Mouse (Mus musculus) liver, embryonic 12.5 days (tissue): ENCODE data around the gene Rgs10. TPM values are rescaled to one million over a fixed set of nuclear protein-coding genes. Genes with fewer than 3 reads are reported as not detected.

Source experiments
- ATAC-seq: fragments of 200-750 bp; cut with Nextera tagmentation; 2 replicates; pipeline ENCODE4 v1.8.0; 2017; ENCODE audit warnings: moderate number of reproducible peaks, mild to moderate bottlenecking, moderate library complexity
- H3K27ac ChIP-seq: fragments of 300-500 bp; sonication (generic); 2 replicates; pipeline ENCODE4 v1.5.1; 2016; ENCODE audit warnings: mild to moderate bottlenecking
- H3K27me3 ChIP-seq: fragments of 300-500 bp; sonication (generic); replicated peaks from 2 replicates; pipeline ENCODE4 v1.6.1; 2016; ENCODE audit warnings: mild to moderate bottlenecking, moderate library complexity
- H3K36me3 ChIP-seq: fragments of 300-500 bp; sonication (generic); 2 replicates; pipeline ENCODE4 v1.6.1; 2016; ENCODE audit warnings: mild to moderate bottlenecking, moderate library complexity
- H3K4me1 ChIP-seq: fragments of 300-500 bp; sonication (generic); 2 replicates; pipeline ENCODE4 v1.6.1; 2016
- H3K4me2 ChIP-seq: fragments of 300-500 bp; sonication (generic); 2 replicates; pipeline ENCODE4 v1.6.1; 2016; ENCODE audit warnings: mild to moderate bottlenecking, moderate library complexity
- H3K4me3 ChIP-seq: fragments of 300-500 bp; sonication (generic); 2 replicates; pipeline ENCODE4 v1.5.1; 2016; ENCODE audit warnings: mild to moderate bottlenecking, moderate library complexity
- H3K9ac ChIP-seq: fragments of 300-500 bp; sonication (generic); 2 replicates; pipeline ENCODE4 v1.6.1; 2016; ENCODE audit warnings: mild to moderate bottlenecking, moderate library complexity
- H3K9me3 ChIP-seq: fragments of 300-500 bp; sonication (generic); replicated peaks from 2 replicates; pipeline ENCODE4 v1.6.1; 2016; ENCODE audit warnings: mild to moderate bottlenecking, moderate library complexity
- WGBS: fragments of 180-500 bp; shearing (Covaris S2); methylation state at CpG from one replicate; pipeline ENCODE4 v1.1.7; 2016; ENCODE audit not compliant: insufficient replicate concordance; 5-methylcytosine and 5-hydroxymethylcytosine counted together
- polyA plus RNA-seq: library from polyadenylated mRNA; unstranded; fragments of >200 nt; fragmentation: Nextera tagmentation; extraction: Ambion mirVana; gene quantifications from 2 replicates; pipeline ENCODE4 v1.2.1, GENCODE M21; 2016

Rgs10 gene
- polyA plus RNA-seq, 1 experiment from 2014 or later = 57.7 TPM

- no peak overlapping the region for H3K4me2 ChIP-seq
- H3K4me1 ChIP-seq = peaks cover 45% of the 10 kb centered on the region
- H3K36me3 ChIP-seq = peaks cover 23% of the 10 kb centered on the region
- no peak for ATAC-seq
- WGBS = 61% methylated on average over 7 of the region's 7 CpGs
- H3K4me3 ChIP-seq = no peak overlapping the region
- no peak overlapping the region for H3K9ac ChIP-seq
- no peaks in the 10 kb centered on the region for H3K27me3 ChIP-seq
- H3K9me3 ChIP-seq = no peaks in the 10 kb centered on the region
- no peak overlapping the region for H3K27ac ChIP-seq
Measured at GRCm38 (mm10) chr7:128383189-128383725, 35.3 kb downstream of the Rgs10 start.

GRCm38 (mm10) chr7:128382527-128382860, 36.1 kb downstream of the Rgs10 start:
- Histone ChIP-seq H3K27me3 (no peaks in the 10 kb centered on the region), H3K9me3 (no peaks in the 10 kb centered on the region), H3K4me3 (no peak overlapping the region), H3K4me2 (no peak overlapping the region), H3K27ac (no peak overlapping the region), H3K4me1 (peaks cover 45% of the 10 kb centered on the region), H3K36me3 (peaks cover 20% of the 10 kb centered on the region), H3K9ac (no peak overlapping the region)
- no peak for ATAC-seq
- 78% methylated on average over 6 of the region's 6 CpGs for WGBS

GRCm38 (mm10) chr7:128381811-128382526, 36.6 kb downstream of the Rgs10 start:
- 51% methylated on average over 14 of the region's 14 CpGs for WGBS
- no peaks in the 10 kb centered on the region for H3K27me3 ChIP-seq
- H3K4me2 ChIP-seq = no peak overlapping the region
- H3K4me3 ChIP-seq = no peak overlapping the region
- no peaks in the 10 kb centered on the region for H3K9me3 ChIP-seq
- H3K27ac ChIP-seq = no peak overlapping the region
- H3K9ac ChIP-seq = no peak overlapping the region
- ATAC-seq = no peak
- peaks cover 45% of the 10 kb centered on the region for H3K4me1 ChIP-seq
- peaks cover 21% of the 10 kb centered on the region for H3K36me3 ChIP-seq

- no peaks in the 10 kb centered on the region for H3K9me3 ChIP-seq
- no peak for ATAC-seq
Measured at GRCm38 (mm10) chr7:128381001-128381400, 37.6 kb downstream of the Rgs10 start.

GRCm38 (mm10) chr7:128379162-128379805, 39.3 kb downstream of the Rgs10 start:
- Histone ChIP-seq H3K27ac (peak overlapping the region; percentile 31; the same call in 1 of the 2 replicates), H3K4me2 (no peak overlapping the region), H3K9ac (no peak overlapping the region), H3K4me3 (no peak overlapping the region), H3K36me3 (peaks cover 21% of the 10 kb centered on the region), H3K27me3 (no peaks in the 10 kb centered on the region), H3K9me3 (no peaks in the 10 kb centered on the region), H3K4me1 (peaks cover 44% of the 10 kb centered on the region)
- WGBS = 61% methylated on average over 16 of the region's 16 CpGs
- ATAC-seq = no peak

More at GRCm38 (mm10) chr7:128381001-128381400, 37.6 kb downstream of the Rgs10 start:
- Histone ChIP-seq H3K27me3 (no peaks in the 10 kb centered on the region), H3K4me2 (no peak overlapping the region), H3K27ac (no peak overlapping the region), H3K36me3 (peaks cover 27% of the 10 kb centered on the region), H3K4me1 (peaks cover 45% of the 10 kb centered on the region), H3K9ac (no peak overlapping the region), H3K4me3 (no peak overlapping the region)
- WGBS = 48% methylated on average over 2 of the region's 2 CpGs

- Histone ChIP-seq H3K4me1 (peaks cover 16% of the 10 kb centered on the region), H3K9ac (no peak overlapping the region), H3K27ac (no peak overlapping the region), H3K36me3 (peaks cover 32% of the 10 kb centered on the region), H3K27me3 (no peaks in the 10 kb centered on the region), H3K4me3 (no peak overlapping the region), H3K4me2 (no peak overlapping the region), H3K9me3 (no peaks in the 10 kb centered on the region)
- no peak for ATAC-seq
- 76% methylated on average over 11 of the region's 11 CpGs for WGBS
Measured at GRCm38 (mm10) chr7:128376206-128376701, 42.3 kb downstream of the Rgs10 start.

- 84% methylated on average over 11 of the region's 11 CpGs for WGBS
- ATAC-seq = no peak
Measured at GRCm38 (mm10) chr7:128374156-128374555, 44.4 kb downstream of the Rgs10 start.

GRCm38 (mm10) chr7:128373751-128374150, 44.8 kb downstream of the Rgs10 start:
- no peak for ATAC-seq
- Histone ChIP-seq H3K27ac (no peak overlapping the region), H3K9ac (no peak overlapping the region), H3K27me3 (no peaks in the 10 kb centered on the region), H3K4me1 (peaks cover 7% of the 10 kb centered on the region; the same call in 1 of the 2 replicates), H3K4me2 (no peak overlapping the region), H3K4me3 (no peak overlapping the region), H3K9me3 (no peaks in the 10 kb centered on the region), H3K36me3 (peaks cover 32% of the 10 kb centered on the region)
- 73% methylated on average over 8 of the region's 8 CpGs for WGBS

More at GRCm38 (mm10) chr7:128374156-128374555, 44.4 kb downstream of the Rgs10 start:
- Histone ChIP-seq H3K9ac (no peak overlapping the region), H3K4me2 (no peak overlapping the region), H3K4me3 (no peak overlapping the region), H3K36me3 (peaks cover 32% of the 10 kb centered on the region), H3K4me1 (peaks cover 5% of the 10 kb centered on the region; the same call in 1 of the 2 replicates), H3K27me3 (no peaks in the 10 kb centered on the region), H3K27ac (no peak overlapping the region), H3K9me3 (no peaks in the 10 kb centered on the region)

- Histone ChIP-seq H3K9ac (no peak overlapping the region), H3K4me1 (peaks cover 7% of the 10 kb centered on the region; the same call in 1 of the 2 replicates), H3K27me3 (no peaks in the 10 kb centered on the region), H3K4me3 (no peak overlapping the region), H3K36me3 (peaks cover 32% of the 10 kb centered on the region), H3K4me2 (no peak overlapping the region), H3K27ac (no peak overlapping the region), H3K9me3 (no peaks in the 10 kb centered on the region)
- ATAC-seq = no peak
- WGBS = 45% methylated on average over 3 of the region's 3 CpGs
Measured at GRCm38 (mm10) chr7:128372331-128372730, 46.2 kb downstream of the Rgs10 start.

- Histone ChIP-seq H3K27ac (no peak overlapping the region), H3K4me1 (peaks cover 11% of the 10 kb centered on the region; the same call in 1 of the 2 replicates), H3K4me2 (no peak overlapping the region), H3K36me3 (peaks cover 25% of the 10 kb centered on the region), H3K9me3 (no peaks in the 10 kb centered on the region), H3K27me3 (no peaks in the 10 kb centered on the region), H3K9ac (no peak overlapping the region), H3K4me3 (no peak overlapping the region)
- WGBS = 60% methylated on average over 12 of the region's 12 CpGs
- ATAC-seq = no peak
Measured at GRCm38 (mm10) chr7:128369366-128369765, 49.2 kb downstream of the Rgs10 start.

- H3K27ac ChIP-seq = no peak overlapping the region
- no peaks in the 10 kb centered on the region for H3K27me3 ChIP-seq
- H3K4me3 ChIP-seq = no peak overlapping the region
- no peak overlapping the region for H3K9ac ChIP-seq
- no peaks in the 10 kb centered on the region for H3K9me3 ChIP-seq
- no peak for ATAC-seq
- peaks cover 12% of the 10 kb centered on the region; the same call in 1 of the 2 replicates for H3K4me1 ChIP-seq
- WGBS = 83% methylated on average over 6 of the region's 6 CpGs
- H3K4me2 ChIP-seq = no peak overlapping the region
- H3K36me3 ChIP-seq = peaks cover 20% of the 10 kb centered on the region
Measured at GRCm38 (mm10) chr7:128368828-128369227, 49.7 kb downstream of the Rgs10 start.

- H3K9me3 ChIP-seq = no peaks in the 10 kb centered on the region
- H3K4me1 ChIP-seq = peaks cover 12% of the 10 kb centered on the region; the same call in 1 of the 2 replicates
- no peaks in the 10 kb centered on the region for H3K36me3 ChIP-seq
- whole genome bisulfite sequencing = 67% methylated on average over 11 of the region's 11 CpGs
- H3K4me3 ChIP-seq = no peak overlapping the region
- ATAC-seq = no peak
- no peaks in the 10 kb centered on the region for H3K27me3 ChIP-seq
- H3K27ac ChIP-seq = no peak overlapping the region
- H3K9ac ChIP-seq = no peak overlapping the region
- no peak overlapping the region for H3K4me2 ChIP-seq
Measured at GRCm38 (mm10) chr7:128366654-128367053, 51.9 kb downstream of the Rgs10 start.
